Mouse (Mus musculus) liver, adult 2 months (tissue): Measurements from ENCODE around the gene Ddx4.

Source experiments
- CTCF ChIP-seq: fragments of 200-500 bp; IDR thresholded peaks from 2 replicates; pipeline ENCODE4 v1.5.1; 2011; ENCODE audit warnings: low read depth, low read length, control low read depth
- POLR2A ChIP-seq: fragments of 200-500 bp; IDR thresholded peaks from 2 replicates; pipeline ENCODE4 v1.6.1; 2011; ENCODE audit warnings: low read length, control low read depth; ENCODE audit not compliant: insufficient read depth; ENCODE audit errors: extremely low read depth

DNA sequence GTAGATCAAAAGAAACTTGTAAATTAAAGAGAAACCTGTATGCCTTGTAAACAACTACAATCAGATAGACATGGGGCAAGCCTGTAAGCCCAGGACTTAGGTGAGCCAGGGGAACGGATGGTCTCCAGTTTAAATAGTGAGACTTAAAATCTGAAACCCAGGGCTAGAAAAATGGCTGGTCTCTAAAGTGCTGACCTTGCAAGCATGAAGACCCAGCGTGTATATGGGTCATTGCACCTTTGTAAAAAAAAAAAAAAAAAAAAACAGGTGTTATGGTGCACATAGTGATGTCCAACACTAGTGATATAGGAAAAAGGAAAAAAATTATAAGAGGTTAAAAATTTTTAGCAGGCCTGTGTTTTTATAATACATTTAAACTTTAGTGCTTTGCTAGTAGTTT, 9.4 kb upstream of the Ddx4 start:
- TF ChIP-seq CTCF, result no peak
- TF ChIP-seq POLR2A, result no peak
